Comparison of ENCODE assay signal across 12 mouse cellular contexts in genomic region chr11:117946195-117946979, GRCm38 (mm10). TPM values are rescaled to one million over a fixed set of nuclear protein-coding genes. Genes with fewer than 3 reads are reported as not detected.
DNase-seq lines count a peak whose midpoint lies in the region; ATAC-seq and TF ChIP-seq lines count a peak whose summit lies in the region.
"Had no signal": no experiment of that assay in that cellular context is flagged by ENCODE, and none has a peak within 500 bp of the region (broad histone marks: within the 10 kb centered on the region; RNA-seq: fewer than 3 reads in every experiment).

No protein-coding gene starts in this region.

- H3K27ac ChIP-seq in heart, embryonic 12.5 days (ENCODE audit: poor library complexity, severe bottlenecking), result no peak overlapping the region
- H3K27ac ChIP-seq: midbrain, embryonic 10.5 days had no signal

- no peak for ATAC-seq in heart, embryonic 12.5 days (ENCODE audit: insufficient number of reproducible peaks, low FRiP score)
- ATAC-seq in megakaryocyte, adult 5-6 weeks (ENCODE audit: poor library complexity, severe bottlenecking), result peak; percentile 89
- no peak for ATAC-seq in activated CD4-positive, CD25-positive, alpha-beta regulatory T cell, adult 4 months

- intact Hi-C loops in left cerebral cortex, postnatal 14 days (cut with DNase I), result no loop called here

- H3K9ac ChIP-seq in heart, embryonic 12.5 days, result no peak overlapping the region

- WGBS in heart, embryonic 12.5 days, result 77% methylated on average over 11 of the region's 11 CpGs
- 75% methylated on average over 11 of the region's 11 CpGs for WGBS in lung, adult 2 months

- no peak for TF ChIP-seq CTCF in lung, adult 2 months (IDR thresholded peaks at IDR 0.05; ENCODE audit: insufficient read depth, low read length)

- TF ChIP-seq POLR2A in lung, adult 2 months (IDR thresholded peaks at IDR 0.05; ENCODE audit: borderline replicate concordance, extremely low read depth, low read depth, low read length), result no peak

- H3K4me3 ChIP-seq in heart, embryonic 12.5 days, result no peak overlapping the region
- no peak overlapping the region for H3K4me3 ChIP-seq in lung, adult 2 months (replicated peaks; ENCODE audit: extremely low read depth, low read depth, low read length)
- H3K4me3 ChIP-seq: midbrain, embryonic 10.5 days had no signal

- peak; percentile 98 for DNase-seq in heart, adult 11 months
- DNase-seq in lung, postnatal 14 days, result peak; percentile 23
- DNase-seq in lung, adult 2 months, result no peak
- no peak for DNase-seq in left cerebral cortex, postnatal 14 days (ENCODE audit: low spot score in 2 of 2)
- no peak for DNase-seq in left cerebral cortex, adult 8-10 months (ENCODE audit: low spot score in 2 of 2)
- DNase-seq: gastrocnemius, postnatal 14 days; heart, postnatal 14 days; kidney, postnatal 25 days had no signal

- H3K27me3 ChIP-seq in heart, embryonic 12.5 days (replicated peaks), result peaks cover 6% of the 10 kb centered on the region; the same call in 1 of the 2 replicates

- no peak overlapping the region for H3K4me2 ChIP-seq in heart, embryonic 12.5 days

- H3K4me1 ChIP-seq in heart, embryonic 12.5 days (replicated peaks), result peaks cover 20% of the 10 kb centered on the region
- H3K4me1 ChIP-seq in lung, adult 2 months (ENCODE audit: control insufficient read depth, insufficient read depth, low read length), result peaks cover 7% of the 10 kb centered on the region

- no peaks in the 10 kb centered on the region for H3K36me3 ChIP-seq in heart, embryonic 12.5 days
- H3K36me3 ChIP-seq: midbrain, embryonic 10.5 days had no signal

- no peaks in the 10 kb centered on the region for H3K9me3 ChIP-seq in heart, embryonic 12.5 days (replicated peaks)
- H3K9me3 ChIP-seq: midbrain, embryonic 10.5 days had no signal

RNA-seq across cellular contexts. Expression of gene Socs3, which starts 23.5 kb away (rescaled TPM):
- polyA plus RNA-seq in heart, embryonic 12.5 days (2016; fragmentation: Nextera tagmentation; extraction: Ambion mirVana), result 7.1 and 8.0 TPM in 2 replicates
- 32.1 and 40.6 TPM in 2 replicates for polyA plus RNA-seq in lung, adult 2 months (2012; rRNA removed)
- 2.0 and 3.1 TPM in 2 replicates for total RNA-seq in megakaryocyte, adult 5-6 weeks (2015)
- total RNA-seq in megakaryocyte, adult 5-6 weeks (2017), result 3.2 and 5.1 TPM in 2 replicates
- 1 to 10 TPM; 3.7 to 3.8 TPM for total RNA-seq in left cerebral cortex, postnatal 14 days (2021)
- total RNA-seq in left cerebral cortex, adult 8-10 months (2022), result 1 to 10 TPM; 3.1 to 7.5 (median 3.6) TPM
- 10 to 100 TPM; 42.5 to 43.1 TPM for polyA plus RNA-seq in activated CD4-positive, CD25-positive, alpha-beta regulatory T cell, adult 4 months (2017; shearing (Covaris generic))

RNA-seq across cellular contexts. Expression of gene Pgs1, which starts 39.7 kb away (rescaled TPM):
- 28.9 and 29.6 TPM in 2 replicates for polyA plus RNA-seq in heart, embryonic 12.5 days (2016; fragmentation: Nextera tagmentation; extraction: Ambion mirVana)
- 83.2 and 104 TPM in 2 replicates for polyA plus RNA-seq in lung, adult 2 months (2012; rRNA removed)
- 18.7 and 22.4 TPM in 2 replicates for total RNA-seq in megakaryocyte, adult 5-6 weeks (2015)
- total RNA-seq in megakaryocyte, adult 5-6 weeks (2017), result 26.7 and 27.2 TPM in 2 replicates
- 10 to 100 TPM; 74.4 to 76.2 TPM for total RNA-seq in left cerebral cortex, postnatal 14 days (2021)
- total RNA-seq in left cerebral cortex, adult 8-10 months (2022), result 10 to 100 TPM; 77.9 to 92.4 (median 82.4) TPM
- polyA plus RNA-seq in activated CD4-positive, CD25-positive, alpha-beta regulatory T cell, adult 4 months (2017; shearing (Covaris generic)), result 10 to 100 TPM; 34.6 to 38.3 TPM

Comparison
In these comparisons a context has a peak if more than half of its experiments do, and no peak if none do; other contexts are left out.
1. DNase-seq: peak in heart, adult 11 months (single experiment) and lung, postnatal 14 days (single experiment); none in lung, adult 2 months (single experiment), left cerebral cortex, postnatal 14 days (0 of 2) and left cerebral cortex, adult 8-10 months (0 of 2).